Mouse (Mus musculus): ENCODE data around the gene 1700029J07Rik.

DNA sequence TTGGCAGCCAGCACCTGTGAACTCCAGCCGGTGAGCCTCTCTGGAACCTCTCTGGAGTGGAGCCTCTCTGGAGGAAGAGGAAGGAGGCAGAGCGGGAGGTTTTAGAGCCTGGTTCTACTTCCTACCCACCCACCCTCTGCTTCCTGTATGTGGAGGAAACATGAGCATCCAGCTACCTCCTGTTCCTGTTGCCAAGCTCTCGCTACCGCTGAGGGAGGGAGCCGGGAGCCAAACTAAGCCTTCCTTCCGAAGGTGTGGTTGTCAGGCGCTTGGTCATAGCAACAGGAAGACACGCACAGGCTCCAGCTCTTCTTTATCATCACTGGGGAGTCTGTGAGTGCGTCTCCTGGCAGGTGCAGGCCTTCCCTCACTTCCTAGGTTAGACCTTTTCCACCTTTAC lies 47.2 kb upstream of the 1700029J07Rik start:
- TF ChIP-seq USF1 (IDR thresholded peaks at IDR 0.05; ENCODE audit: low read depth) (no peak), POLR2A (IDR thresholded peaks at IDR 0.05; ENCODE audit: insufficient read length, low read depth) (no peak), MYOD1 (IDR thresholded peaks at IDR 0.05; ENCODE audit: control insufficient read depth in 1 of 3, insufficient read length in 2 of 3, low read depth in 2 of 3) (no peak), TCF3 (IDR thresholded peaks at IDR 0.05; ENCODE audit: insufficient read length, low read depth) (no peak), TCF12 (IDR thresholded peaks at IDR 0.05; ENCODE audit: insufficient read depth, poor library complexity, severe bottlenecking) (no peak), MAX (IDR thresholded peaks at IDR 0.05; ENCODE audit: low read depth) (no peak)
